Mouse (Mus musculus) heart, postnatal 0 days (tissue): ENCODE results near the gene Mknk2.

Experiments used
- CTCF ChIP-seq: IDR thresholded peaks from 2 replicates; pipeline ENCODE4 v1.5.1; 2016; ENCODE audit warnings: antibody characterized with exemption, control low read depth, low read depth
- EP300 ChIP-seq: IDR thresholded peaks from 2 replicates; pipeline ENCODE4 v1.6.1; 2016; ENCODE audit warnings: antibody characterized with exemption, low read depth

DNA sequence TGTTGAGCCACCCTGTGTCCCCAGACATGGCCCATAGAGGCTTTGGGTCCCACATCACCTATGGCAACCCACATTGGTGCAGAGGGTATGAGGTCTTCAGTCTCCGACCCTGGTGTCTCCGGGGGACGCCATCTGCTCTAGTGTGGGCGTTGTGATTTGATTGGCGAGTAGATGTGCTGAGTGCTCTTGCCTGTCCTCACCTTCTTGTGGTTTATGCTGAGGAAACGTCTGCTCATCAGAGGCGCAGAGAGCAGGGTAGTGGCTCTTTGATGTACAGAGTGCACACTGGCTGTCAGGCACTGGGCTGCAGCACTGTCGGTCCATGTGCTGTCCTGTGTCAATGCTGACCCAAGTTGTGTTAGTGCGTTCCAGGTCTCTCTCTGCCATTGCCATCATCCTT, 49.0 kb downstream of the Mknk2 start:
- no peak for TF ChIP-seq CTCF
- TF ChIP-seq EP300: no peak
